Mouse (Mus musculus) G1E (cell line): ENCODE results near the gene Myo1h. TPM values are rescaled to one million over a fixed set of nuclear protein-coding genes. Genes with fewer than 3 reads are reported as not detected.

Source experiments
- ATAC-seq: 2 replicates; pipeline ENCODE4 v1.8.0; 2016; ENCODE audit warnings: mild to moderate bottlenecking; ENCODE audit not compliant: insufficient number of reproducible peaks, poor library complexity, low FRiP score, severe bottlenecking; ENCODE audit errors: extremely low read depth
- DNase-seq: peaks from one replicate; pipeline ENCODE4 v3.0.0; 2012; ENCODE audit warnings: low spot score
- H3K27me3 ChIP-seq: 2 replicates; pipeline ENCODE4 v1.6.1; 2012; ENCODE audit warnings: mild to moderate bottlenecking, low read length, inconsistent platforms; ENCODE audit not compliant: insufficient read depth
- H3K36me3 ChIP-seq: replicated peaks from 2 replicates; pipeline ENCODE3; 2012; ENCODE audit warnings: mild to moderate bottlenecking, inconsistent platforms
- H3K4me1 ChIP-seq: 2 replicates; pipeline ENCODE4 v1.6.1; 2012; ENCODE audit warnings: low read depth, low read length, inconsistent platforms, mixed read lengths; ENCODE audit not compliant: insufficient read depth
- H3K4me3 ChIP-seq: 2 replicates; pipeline ENCODE4 v1.5.1; 2012; ENCODE audit warnings: low read depth, mild to moderate bottlenecking, inconsistent platforms, low read length, moderate library complexity, mixed read lengths
- H3K9me3 ChIP-seq: replicated peaks from 2 replicates; pipeline ENCODE4 v1.6.1; 2012; ENCODE audit warnings: inconsistent platforms
- CTCF ChIP-seq: IDR thresholded peaks from 2 replicates; pipeline ENCODE4 v1.5.1; 2012; ENCODE audit warnings: low read depth, low read length, inconsistent platforms, mixed read lengths
- GATA1 ChIP-seq: IDR thresholded peaks from 2 replicates; pipeline ENCODE4 v1.6.1; 2012; ENCODE audit warnings: borderline replicate concordance, low read length, inconsistent platforms, mixed read lengths
- GATA2 ChIP-seq: IDR thresholded peaks from 2 replicates; pipeline ENCODE4 v1.6.1; 2012; ENCODE audit warnings: low read depth, low read length, inconsistent platforms, borderline replicate concordance
- POLR2AphosphoS5 ChIP-seq: IDR thresholded peaks from 2 replicates; pipeline ENCODE4 v1.6.1; 2012; ENCODE audit warnings: low read depth, low read length, inconsistent platforms; ENCODE audit not compliant: insufficient replicate concordance
- TAL1 ChIP-seq: conservative IDR thresholded peaks from 2 replicates; pipeline ENCODE4 v1.6.1; 2012; ENCODE audit warnings: low read depth, low read length, inconsistent platforms, mixed read lengths
- polyA plus RNA-seq: library from polyadenylated mRNA; stranded (reverse); fragments of >175 nt; gene quantifications from 2 replicates; pipeline ENCODE4 v1.2.3, GENCODE M21; 2012
- total RNA-seq, 2 experiments: library from RNA; stranded (forward) in 1 of 2; stranded (reverse) in 1 of 2; fragments of 200-1000 nt in 1 of 2; fragments of >200 nt in 1 of 2; fragmentation: Nextera tagmentation in 1 of 2; gene quantifications; 2 replicates each; pipeline ENCODE4 v1.2.3; 2014 to 2017

Myo1h gene
- total and polyA plus RNA-seq, 3 experiments: 0.66 TPM; not detected in 2

DNA sequence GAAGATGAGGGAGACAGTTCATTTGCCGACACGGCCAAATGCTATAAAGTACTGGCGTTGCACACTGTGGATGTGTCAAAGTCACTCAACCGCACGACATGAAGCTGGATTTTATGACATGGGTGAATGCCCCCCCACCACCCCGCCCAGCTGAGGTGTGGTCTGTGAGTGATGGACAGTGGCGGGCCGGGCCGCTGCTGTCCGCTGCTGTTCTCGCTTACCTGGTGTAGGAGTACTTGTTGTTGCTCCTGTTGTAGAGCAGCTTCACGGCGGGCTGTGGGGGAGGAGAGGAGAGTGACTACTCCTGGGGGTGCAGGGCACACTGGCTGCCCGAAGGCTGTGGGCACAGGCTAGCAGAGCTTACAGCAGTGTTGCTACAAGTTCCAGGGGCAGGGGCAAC lies 79.2 kb downstream of the Myo1h start:
- Histone ChIP-seq H3K27me3 (no peaks in the 10 kb centered on the region), H3K4me3 (no peak overlapping the region), H3K9me3 (no peaks in the 10 kb centered on the region), H3K4me1 (peaks cover 61% of the 10 kb centered on the region), H3K36me3 (peaks cover 95% of the 10 kb centered on the region)
- ATAC-seq (no peak), DNase-seq (no peak)
- TF ChIP-seq GATA2 (no peak), POLR2AphosphoS5 (no peak), GATA1 (no peak), CTCF (no peak), TAL1 (no peak)

DNA sequence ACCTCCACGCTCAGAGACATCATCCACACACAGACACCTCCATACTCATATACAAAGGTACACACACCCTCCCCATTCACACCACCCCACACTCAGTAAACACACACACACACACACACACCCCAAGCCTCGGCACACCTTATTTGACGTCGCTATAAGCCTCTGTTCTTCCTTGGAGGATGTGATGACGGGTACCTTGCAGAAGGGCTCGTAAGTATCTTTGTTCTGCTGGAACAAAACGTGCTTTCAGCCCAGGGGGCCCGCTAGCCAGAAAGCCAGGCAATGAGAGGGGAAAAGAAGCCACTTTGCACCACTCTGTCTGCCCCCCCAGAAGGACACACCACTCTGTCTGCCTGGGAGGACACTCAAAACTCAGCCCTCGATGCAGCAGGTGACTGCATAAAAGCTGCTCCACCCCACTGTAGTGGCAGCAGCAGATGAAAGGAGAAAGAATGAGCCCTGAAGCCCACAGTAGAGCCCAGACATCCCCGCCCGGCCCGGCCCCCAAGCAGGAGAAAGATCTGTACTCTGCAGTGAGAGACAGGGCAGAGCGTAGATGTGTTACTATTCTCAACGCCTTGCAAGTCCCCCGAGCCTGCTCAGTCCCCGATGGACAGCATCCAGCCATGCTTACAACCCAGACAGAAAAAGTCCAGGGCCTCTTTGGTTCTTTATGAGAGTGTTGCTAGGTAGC lies 80.0 kb downstream of the Myo1h start:
- H3K27me3 ChIP-seq: no peaks in the 10 kb centered on the region
- peaks cover 70% of the 10 kb centered on the region for H3K4me1 ChIP-seq
- no peak for DNase-seq
- no peaks in the 10 kb centered on the region for H3K9me3 ChIP-seq
- TF ChIP-seq GATA1 (no peak), TAL1 (no peak), CTCF (no peak), POLR2AphosphoS5 (no peak), GATA2 (no peak)
- peaks cover 95% of the 10 kb centered on the region for H3K36me3 ChIP-seq
- H3K4me3 ChIP-seq: no peak overlapping the region
- ATAC-seq: no peak

DNA sequence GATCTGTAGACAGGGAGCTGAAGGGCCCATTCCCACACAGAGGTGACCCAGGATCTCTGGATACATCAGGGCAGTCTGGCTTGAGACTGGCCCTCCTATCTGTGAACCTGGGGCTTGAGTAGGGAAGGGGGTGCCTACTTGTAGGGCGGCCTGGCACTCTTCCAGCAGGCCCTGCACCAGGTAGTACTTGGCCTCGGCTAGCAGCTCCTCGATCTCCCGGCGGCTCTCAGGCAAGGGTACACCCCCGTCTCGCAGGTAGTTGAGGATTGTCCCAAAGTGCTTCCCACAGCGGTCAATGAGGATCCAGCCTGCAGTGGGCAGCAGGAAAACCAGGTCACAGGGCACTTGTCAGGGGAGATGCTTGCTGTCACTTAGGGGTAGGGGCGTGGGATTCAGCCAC lies 81.0 kb downstream of the Myo1h start:
- H3K4me3 ChIP-seq: no peak overlapping the region; the same call in 1 of the 2 replicates
- peaks cover 75% of the 10 kb centered on the region for H3K4me1 ChIP-seq
- no peaks in the 10 kb centered on the region for H3K27me3 ChIP-seq
- no peak for ATAC-seq
- no peaks in the 10 kb centered on the region for H3K9me3 ChIP-seq
- H3K36me3 ChIP-seq: peaks cover 95% of the 10 kb centered on the region
- DNase-seq: no peak
- TF ChIP-seq GATA2 (no peak), CTCF (no peak), POLR2AphosphoS5 (no peak), GATA1 (no peak)

DNA sequence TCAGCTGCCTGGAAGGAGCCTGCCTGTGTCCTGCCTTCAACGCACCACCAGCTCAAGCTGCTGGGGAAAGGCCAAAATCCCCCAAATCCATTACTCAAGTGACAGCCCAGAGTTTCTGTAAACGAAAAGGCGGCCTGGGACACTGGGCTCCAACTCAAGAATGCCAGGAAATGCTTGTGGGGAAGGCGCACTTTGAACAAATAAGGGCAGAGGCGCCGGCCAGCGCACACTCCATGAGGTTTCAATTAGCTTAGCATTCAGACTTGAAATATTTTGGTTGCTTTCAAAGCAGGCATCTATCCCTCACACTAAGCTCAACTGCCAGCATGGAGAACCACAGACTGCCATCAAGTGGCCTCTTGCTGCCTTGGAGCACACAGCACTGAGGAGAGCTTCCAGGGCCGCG lies 81.4 kb downstream of the Myo1h start:
- Histone ChIP-seq H3K9me3 (no peaks in the 10 kb centered on the region), H3K36me3 (peaks cover 95% of the 10 kb centered on the region), H3K27me3 (no peaks in the 10 kb centered on the region), H3K4me3 (peak overlapping the region; percentile 65; the same call in 1 of the 2 replicates), H3K4me1 (peaks cover 78% of the 10 kb centered on the region)
- DNase-seq (no peak), ATAC-seq (no peak)
- TF ChIP-seq CTCF: no peak
- no peak for TF ChIP-seq POLR2AphosphoS5
- TF ChIP-seq GATA2: no peak
- no peak for TF ChIP-seq GATA1
- TF ChIP-seq TAL1: no peak

DNA sequence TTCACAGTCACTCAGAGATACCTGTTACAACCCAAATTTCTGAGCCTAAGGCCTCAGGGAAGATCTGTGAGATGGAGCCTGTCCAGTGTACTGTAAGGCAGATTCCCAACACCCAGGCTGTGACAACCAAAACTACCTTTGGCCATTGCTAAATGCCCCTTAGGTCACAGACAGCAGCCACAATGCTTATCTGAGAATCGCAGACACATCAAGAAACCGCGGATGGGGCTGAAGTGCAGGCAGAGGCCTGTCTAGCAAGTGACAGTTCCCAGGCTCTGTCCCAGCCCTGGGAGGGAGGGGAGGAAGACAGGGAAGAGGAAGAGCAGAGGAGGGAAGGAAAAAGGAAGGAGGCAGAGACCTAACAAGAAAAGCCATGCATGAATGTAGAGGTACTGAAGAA lies 82.4 kb downstream of the Myo1h start:
- Histone ChIP-seq H3K4me3 (peak overlapping the region; percentile 65; the same call in 1 of the 2 replicates), H3K36me3 (peaks cover 95% of the 10 kb centered on the region), H3K4me1 (peaks cover 83% of the 10 kb centered on the region), H3K9me3 (no peaks in the 10 kb centered on the region), H3K27me3 (no peaks in the 10 kb centered on the region)
- peak; percentile 73 for DNase-seq
- peak; percentile 80 for ATAC-seq
- TF ChIP-seq POLR2AphosphoS5 (no peak), TAL1 (peak; percentile 84)

DNA sequence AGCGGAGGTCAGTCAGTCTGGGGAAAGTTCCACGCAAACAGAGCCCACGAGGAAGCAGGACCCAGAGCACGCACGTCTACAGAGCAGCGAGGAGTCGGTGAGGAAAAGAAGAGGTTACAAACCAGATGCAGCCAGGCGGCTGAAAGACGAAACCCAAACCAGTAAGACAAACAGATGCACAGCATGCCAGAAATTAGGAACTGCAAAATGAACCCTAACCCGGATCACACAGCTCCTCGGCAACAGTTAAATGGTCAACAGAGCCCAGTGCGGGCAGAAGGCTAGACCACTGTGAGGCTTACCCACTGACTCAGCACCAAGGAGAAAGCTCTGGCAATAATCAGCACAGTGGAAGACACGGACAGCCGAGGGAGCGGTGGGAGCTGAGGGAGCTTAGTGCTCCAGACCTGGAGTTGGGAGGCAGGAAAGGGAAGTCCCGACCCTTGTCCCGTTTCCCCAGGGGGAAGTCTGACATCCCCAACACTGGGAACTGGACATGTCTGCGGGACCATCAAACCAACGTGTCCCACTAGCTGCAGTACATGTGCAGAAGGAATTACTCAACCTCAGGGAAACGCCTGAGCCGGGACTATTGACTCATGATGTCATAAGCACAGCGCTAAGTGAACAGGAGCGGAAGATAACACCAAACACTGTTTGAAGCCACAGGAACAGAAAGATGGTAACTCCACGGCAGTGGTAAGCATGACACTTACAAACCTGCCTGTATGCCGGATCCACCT lies 82.9 kb downstream of the Myo1h start:
- no peak; the same call in 1 of the 2 replicates for ATAC-seq
- TF ChIP-seq POLR2AphosphoS5 (no peak), TAL1 (no peak), GATA2 (no peak), CTCF (no peak), GATA1 (no peak)
- DNase-seq: no peak
- H3K4me1 ChIP-seq: peaks cover 86% of the 10 kb centered on the region
- peak overlapping the region; percentile 64; the same call in 1 of the 2 replicates for H3K4me3 ChIP-seq
- H3K36me3 ChIP-seq: peaks cover 93% of the 10 kb centered on the region
- no peaks in the 10 kb centered on the region for H3K9me3 ChIP-seq
- no peaks in the 10 kb centered on the region for H3K27me3 ChIP-seq
